Mouse (Mus musculus) mammary gland, adult 2 months (tissue): ENCODE results near the gene Obp1b. TPM values are rescaled to one million over a fixed set of nuclear protein-coding genes. Genes with fewer than 3 reads are reported as not detected.

ENCODE experiments used
- polyA plus RNA-seq: library from polyadenylated mRNA; depleted of rRNA; stranded (reverse); fragments of >200 nt; gene quantifications from 2 replicates; pipeline ENCODE4 v1.2.3, GENCODE M21; 2012; ENCODE audit warnings: low replicate concordance; rRNA removed

The Obp1b gene
- polyA plus RNA-seq, result not detected in 2 replicates

DNA sequence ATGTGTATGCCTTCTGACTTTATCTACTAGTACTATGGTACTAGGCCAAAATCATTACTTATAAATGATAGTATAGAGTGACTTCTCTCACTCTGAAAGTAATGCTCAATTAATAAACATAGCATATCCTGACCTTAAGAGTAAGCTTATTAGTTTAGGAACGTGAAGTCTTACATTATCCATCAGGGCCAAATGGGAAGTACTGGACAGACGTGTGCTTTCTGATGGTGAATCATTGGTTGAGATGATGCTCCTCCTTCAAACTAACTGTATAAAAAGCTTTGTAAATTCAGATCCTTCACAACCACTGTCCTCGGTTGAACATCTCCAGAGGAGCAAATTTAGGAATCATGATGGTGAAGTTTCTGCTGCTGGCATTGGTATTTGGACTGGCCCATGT, at the start of gene Obp1b:
Gene Obp1b (plus strand): TSS at position 301 of the 400 bp plus-strand sequence.

Other genes with a start within 250 kb of the Obp1b start
- not detected in 2 replicates for gene Obp1a, start 95.4 kb upstream of the Obp1b start, polyA plus RNA-seq
- gene Gm5938, start 61.3 kb upstream of the Obp1b start, polyA plus RNA-seq, result not detected in 2 replicates
- not detected in 2 replicates for gene Gm14743, start 59.1 kb downstream of the Obp1b start, polyA plus RNA-seq
- not detected in 2 replicates for gene 4930480E11Rik, start 182.9 kb downstream of the Obp1b start, polyA plus RNA-seq